Mouse (Mus musculus) C2C12 (cell line): Measurements from ENCODE around the gene Rnpepl1.

ENCODE experiments used
- CEBPB ChIP-seq: IDR thresholded peaks from one replicate; pipeline ENCODE4 v1.6.1; 2011; ENCODE audit warnings: low read depth, mild to moderate bottlenecking, control low read depth, moderate library complexity
- CTCF ChIP-seq: IDR thresholded peaks from one replicate; pipeline ENCODE4 v1.5.1; 2011; ENCODE audit not compliant: control insufficient read depth, insufficient read depth, insufficient read length
- FOSL1 ChIP-seq: IDR thresholded peaks from one replicate; pipeline ENCODE4 v1.8.0; 2011; ENCODE audit warnings: mild to moderate bottlenecking, low read length; ENCODE audit not compliant: poor library complexity, insufficient read depth, severe bottlenecking
- MAX ChIP-seq: IDR thresholded peaks from one replicate; pipeline ENCODE4 v1.6.1; 2011; ENCODE audit warnings: mild to moderate bottlenecking, control low read depth
- MYOD1 ChIP-seq: IDR thresholded peaks from one replicate; pipeline ENCODE4 v1.6.1; 2011; ENCODE audit warnings: low read depth; ENCODE audit not compliant: control insufficient read depth, insufficient read length
- MYOG ChIP-seq: IDR thresholded peaks from one replicate; pipeline ENCODE4 v1.6.1; 2011; ENCODE audit not compliant: control insufficient read depth, insufficient read length; ENCODE audit errors: extremely low read depth
- USF1 ChIP-seq: IDR thresholded peaks from one replicate; pipeline ENCODE4 v1.6.1; 2011; ENCODE audit warnings: low read depth, mild to moderate bottlenecking, control low read depth, moderate library complexity

DNA sequence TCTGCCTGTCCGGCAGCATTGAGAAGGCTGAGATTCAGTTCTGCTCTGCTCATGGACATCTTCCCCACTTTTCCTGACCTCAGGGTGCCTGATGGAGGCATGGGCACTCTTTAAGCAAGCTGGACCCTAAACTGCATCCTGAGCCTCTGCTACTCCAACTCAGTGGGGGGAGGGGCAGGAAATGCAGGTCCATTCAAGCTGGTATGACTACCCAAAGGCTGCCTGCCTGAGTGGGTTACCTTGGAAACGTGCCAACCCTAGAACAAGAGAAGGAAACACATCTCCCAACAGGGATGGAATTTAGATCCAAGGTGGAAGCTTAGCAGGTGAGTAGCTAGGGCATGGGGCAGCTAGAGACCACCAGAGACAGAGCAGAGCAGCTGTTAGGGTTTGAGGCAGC is 44.4 kb upstream of the Rnpepl1 start:
- TF ChIP-seq CTCF (no peak), USF1 (no peak), MAX (no peak), CEBPB (no peak), MYOD1 (no peak), FOSL1 (no peak), MYOG (no peak)
